Mouse (Mus musculus) myocyte (in vitro differentiated cells): ENCODE results near the gene Tpsg1. TPM values are rescaled to one million over a fixed set of nuclear protein-coding genes. Genes with fewer than 3 reads are reported as not detected.

Experiments used
- H3K27me3 ChIP-seq: one replicate; pipeline ENCODE4 v1.6.1; 2011; ENCODE audit not compliant: control insufficient read depth, insufficient read depth, insufficient read length
- H3K36me3 ChIP-seq: one replicate; pipeline ENCODE4 v1.6.1; 2011; ENCODE audit not compliant: control insufficient read depth, insufficient read depth
- H3K4me2 ChIP-seq: one replicate; pipeline ENCODE4 v1.6.1; 2011; ENCODE audit warnings: low read depth, control low read depth
- H3K4me3 ChIP-seq: one replicate; pipeline ENCODE4 v1.5.1; 2011; ENCODE audit warnings: mild to moderate bottlenecking, control low read depth, moderate library complexity
- H3K79me2 ChIP-seq: one replicate; pipeline ENCODE4 v1.6.1; 2011; ENCODE audit not compliant: control insufficient read depth, insufficient read depth
- H3ac ChIP-seq: one replicate; pipeline ENCODE4 v1.6.1; 2011; ENCODE audit not compliant: control insufficient read depth, insufficient read length
- CEBPB ChIP-seq: IDR thresholded peaks from 2 replicates; pipeline ENCODE4 v1.6.1; 2011; ENCODE audit warnings: mild to moderate bottlenecking, moderate library complexity; ENCODE audit not compliant: poor library complexity, insufficient read depth, severe bottlenecking
- E2F4 ChIP-seq: IDR thresholded peaks from one replicate; pipeline ENCODE4 v1.6.1; 2011; ENCODE audit warnings: mild to moderate bottlenecking, control low read depth, moderate library complexity; ENCODE audit not compliant: insufficient read depth
- MAX ChIP-seq: IDR thresholded peaks from one replicate; pipeline ENCODE4 v1.6.1; 2011; ENCODE audit warnings: low read depth, mild to moderate bottlenecking, control low read depth
- MYOD1 ChIP-seq, 3 experiments: IDR thresholded peaks; one replicate each; pipeline ENCODE4 v1.6.1; 2011; ENCODE audit warnings: control low read depth in 2 of 3, low read depth in 2 of 3, mild to moderate bottlenecking in 2 of 3, moderate library complexity in 1 of 3; ENCODE audit not compliant: insufficient read length in 2 of 3, control insufficient read depth in 1 of 3
- MYOG ChIP-seq, 3 experiments: IDR thresholded peaks; one replicate each; pipeline ENCODE4 v1.6.1; 2011; ENCODE audit warnings: control low read depth in 2 of 3, low read depth in 2 of 3, mild to moderate bottlenecking in 2 of 3; ENCODE audit not compliant: insufficient read length in 2 of 3, control insufficient read depth in 1 of 3, insufficient read depth in 1 of 3
- POLR2A ChIP-seq: IDR thresholded peaks from one replicate; pipeline ENCODE4 v1.6.1; 2011; ENCODE audit warnings: low read depth, mild to moderate bottlenecking, control low read depth, moderate library complexity; ENCODE audit not compliant: insufficient read length
- POLR2AphosphoS2 ChIP-seq: IDR thresholded peaks from one replicate; pipeline ENCODE4 v1.6.1; 2011; ENCODE audit warnings: low read depth, control low read depth; ENCODE audit not compliant: insufficient read length
- REST ChIP-seq: IDR thresholded peaks from one replicate; pipeline ENCODE4 v1.6.1; 2011; ENCODE audit warnings: mild to moderate bottlenecking, control low read depth, moderate library complexity; ENCODE audit not compliant: insufficient read depth, insufficient read length
- SRF ChIP-seq: IDR thresholded peaks from one replicate; pipeline ENCODE4 v1.6.1; 2011; ENCODE audit warnings: low read depth; ENCODE audit not compliant: control insufficient read depth, insufficient read length
- TCF12 ChIP-seq: IDR thresholded peaks from one replicate; pipeline ENCODE4 v1.6.1; 2011; ENCODE audit warnings: mild to moderate bottlenecking, control low read depth; ENCODE audit not compliant: poor library complexity, insufficient read depth, severe bottlenecking
- TCF3 ChIP-seq: IDR thresholded peaks from one replicate; pipeline ENCODE4 v1.6.1; 2011; ENCODE audit warnings: low read depth, control low read depth; ENCODE audit not compliant: insufficient read length
- USF1 ChIP-seq: IDR thresholded peaks from one replicate; pipeline ENCODE4 v1.6.1; 2011; ENCODE audit warnings: low read depth, mild to moderate bottlenecking, control low read depth, moderate library complexity
- polyA plus RNA-seq: library from polyadenylated mRNA; unstranded; fragments of >200 nt; fragmentation: generic; extraction: Trizol; gene quantifications from one replicate; pipeline ENCODE4 v1.2.1, GENCODE M21; 2012; ENCODE audit warnings: missing spikeins

The Tpsg1 gene
- polyA plus RNA-seq, 1 experiment, result not detected

GRCm38 (mm10) chr17:25404190-25404589 lies 35.1 kb downstream of the Tpsg1 start:
- peaks cover 9% of the 10 kb centered on the region for H3K27me3 ChIP-seq
- TF ChIP-seq MAX (no peak), SRF (no peak), TCF12 (no peak), REST (no peak), CEBPB (no peak), MYOG (IDR thresholded peaks at IDR 0.05; ENCODE audit: control insufficient read depth in 1 of 3, insufficient read depth in 1 of 3, insufficient read length in 2 of 3, low read depth in 2 of 3) (no peak), USF1 (no peak), E2F4 (no peak), POLR2A (no peak), TCF3 (no peak), MYOD1 (IDR thresholded peaks at IDR 0.05; ENCODE audit: control insufficient read depth in 1 of 3, insufficient read length in 2 of 3, low read depth in 2 of 3) (no peak), POLR2AphosphoS2 (no peak)
- H3K4me3 ChIP-seq, result no peak overlapping the region
- no peak overlapping the region for H3K4me2 ChIP-seq
- no peak overlapping the region for H3ac ChIP-seq
- no peaks in the 10 kb centered on the region for H3K36me3 ChIP-seq
- no peaks in the 10 kb centered on the region for H3K79me2 ChIP-seq

- Histone ChIP-seq H3K27me3 (peaks cover 9% of the 10 kb centered on the region), H3K4me3 (no peak overlapping the region), H3K36me3 (no peaks in the 10 kb centered on the region), H3K4me2 (no peak overlapping the region), H3K79me2 (no peaks in the 10 kb centered on the region), H3ac (no peak overlapping the region)
- TF ChIP-seq POLR2A, result no peak
- no peak for TF ChIP-seq REST
Measured at GRCm38 (mm10) chr17:25405224-25405895, 36.3 kb downstream of the Tpsg1 start.

GRCm38 (mm10) chr17:25406011-25406441 lies 37.0 kb downstream of the Tpsg1 start:
- TF ChIP-seq TCF3 (no peak), CEBPB (no peak), REST (no peak), MYOG (IDR thresholded peaks at IDR 0.05; ENCODE audit: control insufficient read depth in 1 of 3, insufficient read depth in 1 of 3, insufficient read length in 2 of 3, low read depth in 2 of 3) (no peak), POLR2A (no peak), E2F4 (no peak), POLR2AphosphoS2 (no peak), MAX (no peak)
- Histone ChIP-seq H3K4me2 (no peak overlapping the region), H3ac (no peak overlapping the region), H3K36me3 (no peaks in the 10 kb centered on the region), H3K27me3 (peaks cover 9% of the 10 kb centered on the region), H3K79me2 (no peaks in the 10 kb centered on the region), H3K4me3 (no peak overlapping the region)

- Histone ChIP-seq H3K36me3 (no peaks in the 10 kb centered on the region), H3ac (no peak overlapping the region), H3K79me2 (no peaks in the 10 kb centered on the region), H3K27me3 (peaks cover 6% of the 10 kb centered on the region), H3K4me2 (no peak overlapping the region), H3K4me3 (no peak overlapping the region)
- no peak for TF ChIP-seq MAX
- no peak for TF ChIP-seq SRF
Measured at GRCm38 (mm10) chr17:25407352-25407751, 38.3 kb downstream of the Tpsg1 start.

- Histone ChIP-seq H3K27me3 (peaks cover 2% of the 10 kb centered on the region), H3K4me2 (no peak overlapping the region), H3K36me3 (no peaks in the 10 kb centered on the region), H3K79me2 (no peaks in the 10 kb centered on the region), H3K4me3 (no peak overlapping the region), H3ac (no peak overlapping the region)
- TF ChIP-seq POLR2A (no peak), TCF3 (no peak), REST (no peak), MYOD1 (IDR thresholded peaks at IDR 0.05; ENCODE audit: control insufficient read depth in 1 of 3, insufficient read length in 2 of 3, low read depth in 2 of 3) (no peak), CEBPB (no peak), MYOG (IDR thresholded peaks at IDR 0.05; ENCODE audit: control insufficient read depth in 1 of 3, insufficient read depth in 1 of 3, insufficient read length in 2 of 3, low read depth in 2 of 3) (no peak), TCF12 (no peak), POLR2AphosphoS2 (no peak), USF1 (no peak), SRF (no peak), MAX (no peak), E2F4 (no peak)
Measured at GRCm38 (mm10) chr17:25408302-25408999, 39.4 kb downstream of the Tpsg1 start.
